Mouse (Mus musculus): ENCODE measurements at regions not wholly inside any gene's neighbourhood (a gene's known extent, or its start where the extent isn't known, plus 50 kb on each side); places are given as distances from the start of the nearest gene placed in this dataset.

DNA sequence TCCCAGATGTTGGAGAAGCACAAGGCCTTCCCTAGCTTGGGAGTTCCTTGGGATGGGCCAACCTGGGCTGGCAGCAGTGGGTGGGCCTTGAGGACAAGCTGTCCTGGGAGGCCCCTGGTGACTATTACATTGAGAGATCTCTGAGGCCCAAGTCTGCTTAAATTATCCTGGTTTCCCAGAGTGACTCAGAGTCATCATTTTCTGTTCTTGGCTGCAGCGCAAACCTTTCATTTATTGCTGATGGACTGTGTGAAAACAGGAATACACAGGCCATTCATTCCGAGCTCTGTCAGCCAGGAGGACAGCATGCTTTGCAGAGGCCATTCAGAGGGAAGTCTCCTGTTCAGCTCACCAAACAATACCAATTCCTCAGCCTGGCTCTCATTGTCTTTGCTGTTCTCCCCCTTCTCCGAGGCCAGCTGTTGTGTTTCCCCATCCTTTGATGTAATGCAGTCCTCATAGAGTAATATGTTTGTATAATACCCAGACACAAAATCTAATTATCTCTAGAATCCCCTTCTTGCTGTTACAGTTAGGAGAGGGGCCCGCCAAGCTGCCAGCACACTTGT lies 220.5 kb downstream of the Insig2 start:
- WGBS, result 48% methylated on average over 4 of the region's 4 CpGs
- no peak for DNase-seq (ENCODE audit: low read depth, low spot score)

DNA sequence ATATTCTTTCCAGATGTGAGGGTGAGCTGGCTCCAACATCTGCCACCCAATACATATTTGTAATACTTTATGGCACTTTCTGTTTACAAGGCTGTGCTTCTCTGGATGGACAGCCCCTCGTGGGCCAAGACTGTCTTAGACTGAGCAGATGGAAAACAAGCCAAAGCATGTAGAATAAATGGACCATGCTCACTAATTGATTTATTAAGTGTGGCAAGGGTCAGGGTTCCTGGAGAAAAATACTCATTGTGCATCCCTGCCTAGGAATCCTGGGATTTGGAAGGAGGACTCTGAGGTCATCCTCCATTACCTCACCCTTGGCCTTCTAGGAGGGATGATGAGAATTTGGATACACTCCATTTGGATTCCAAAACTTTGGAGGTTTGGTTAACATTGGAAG lies 219.9 kb downstream of the Insig2 start:
- WGBS, result 17% methylated on average over 1 of the region's 1 CpGs
- DNase-seq (ENCODE audit: low read depth, low spot score), result no peak

DNA sequence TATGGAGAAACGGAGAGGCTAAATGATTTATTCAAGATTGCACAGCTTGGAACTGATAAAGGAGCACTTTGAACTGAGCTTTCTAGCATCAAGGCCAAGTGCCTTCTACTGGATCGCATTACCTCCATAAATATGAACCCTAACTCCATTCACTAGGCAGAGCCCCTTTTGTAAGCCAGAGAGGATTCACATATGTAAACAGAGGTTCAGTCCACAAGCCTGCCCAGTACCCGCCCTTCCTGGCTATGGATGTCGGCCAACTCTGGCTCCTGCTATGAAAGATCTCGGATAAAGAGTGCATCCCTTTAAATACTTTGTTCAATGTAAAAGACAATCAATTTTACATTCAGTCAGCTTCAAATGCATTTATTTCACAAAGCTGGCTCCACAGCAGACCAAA lies 215.8 kb downstream of the Insig2 start:
- 33% methylated on average over 5 of the region's 5 CpGs for WGBS
- no peak for DNase-seq (ENCODE audit: low read depth, low spot score)

DNA sequence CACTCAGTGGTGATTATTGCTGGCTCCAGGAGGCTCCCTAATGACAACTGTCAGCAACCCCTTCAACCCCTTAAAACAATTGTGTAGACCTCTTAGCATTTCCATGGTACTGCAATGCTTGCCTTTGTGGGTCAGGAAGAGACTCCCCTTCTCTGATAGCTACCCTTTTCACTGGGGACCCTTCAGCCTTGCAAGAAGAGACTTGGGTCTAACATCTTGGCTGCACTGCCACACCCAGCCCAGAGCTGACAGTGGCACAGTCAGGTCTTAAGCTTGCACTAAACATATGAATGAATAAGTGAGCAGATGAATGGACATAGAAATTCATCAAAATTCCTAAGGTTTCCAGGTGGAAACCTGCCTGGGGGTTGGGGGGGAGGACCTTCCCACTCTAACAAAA lies 209.0 kb downstream of the Insig2 start:
- DNase-seq (ENCODE audit: low read depth, low spot score), result no peak

DNA sequence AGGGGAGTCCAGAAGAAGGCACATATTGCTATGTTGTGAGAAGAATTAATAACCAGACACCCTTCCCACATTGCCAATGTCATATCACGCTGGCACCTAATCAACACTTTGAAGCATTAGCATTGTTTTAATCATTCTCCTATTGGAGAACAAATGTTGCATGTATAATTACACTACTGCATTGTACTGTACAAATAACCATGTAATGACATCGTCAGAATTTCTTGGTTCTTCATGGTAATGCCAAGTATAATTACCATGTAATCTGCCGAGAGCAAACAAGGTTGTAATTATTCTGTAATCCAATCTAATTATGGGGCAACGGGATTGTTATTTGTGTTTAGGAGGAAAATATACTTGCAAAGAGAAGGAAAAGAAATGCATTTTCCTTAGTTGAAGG lies 196.1 kb downstream of the Insig2 start:
- no peak for DNase-seq (ENCODE audit: low read depth, low spot score)
- 76% methylated on average over 4 of the region's 4 CpGs for WGBS

DNA sequence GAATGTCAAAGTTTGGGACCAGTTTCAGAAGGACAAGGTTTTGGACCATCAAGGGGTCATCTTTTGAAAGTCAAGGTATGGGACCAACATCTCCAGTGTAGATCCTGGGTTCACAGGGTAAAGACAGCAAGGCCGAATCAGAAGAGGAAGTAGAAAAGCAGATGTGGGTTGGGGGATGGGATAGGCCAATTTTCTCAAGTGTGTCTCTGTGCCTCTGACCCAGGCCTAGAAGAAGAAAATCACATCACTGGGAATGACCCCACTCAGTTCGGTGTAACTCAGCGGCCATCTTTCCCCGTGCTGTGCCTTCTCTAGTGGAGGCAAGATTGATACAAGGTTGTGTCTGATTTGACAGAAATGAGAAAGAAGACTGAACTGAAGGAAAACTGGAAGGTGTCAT lies 195.5 kb downstream of the Insig2 start:
- DNase-seq (ENCODE audit: low read depth, low spot score), result no peak
- WGBS, result 92% methylated on average over 4 of the region's 4 CpGs

DNA sequence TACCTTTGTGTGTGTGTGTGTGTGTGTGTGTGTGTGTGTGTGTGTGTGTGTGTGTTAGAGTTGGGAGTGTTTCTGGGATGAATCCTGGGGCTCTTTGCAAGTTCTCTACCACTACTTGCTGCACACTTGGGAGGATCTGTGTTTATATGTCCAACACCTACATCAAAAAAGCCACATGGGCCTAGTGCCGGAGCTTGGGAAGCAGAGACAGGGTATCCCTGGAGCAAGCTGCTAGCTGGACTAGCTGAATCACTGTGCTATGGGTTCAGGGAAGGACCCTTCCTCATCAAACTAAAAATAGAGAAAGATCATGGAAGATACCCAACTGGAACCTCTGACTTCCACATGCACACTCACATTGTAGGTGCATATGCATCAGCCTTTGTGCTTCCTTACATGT lies 187.4 kb downstream of the Insig2 start:
- no peak for DNase-seq (ENCODE audit: low read depth, low spot score)
- 97% methylated on average over 1 of the region's 1 CpGs for WGBS

DNA sequence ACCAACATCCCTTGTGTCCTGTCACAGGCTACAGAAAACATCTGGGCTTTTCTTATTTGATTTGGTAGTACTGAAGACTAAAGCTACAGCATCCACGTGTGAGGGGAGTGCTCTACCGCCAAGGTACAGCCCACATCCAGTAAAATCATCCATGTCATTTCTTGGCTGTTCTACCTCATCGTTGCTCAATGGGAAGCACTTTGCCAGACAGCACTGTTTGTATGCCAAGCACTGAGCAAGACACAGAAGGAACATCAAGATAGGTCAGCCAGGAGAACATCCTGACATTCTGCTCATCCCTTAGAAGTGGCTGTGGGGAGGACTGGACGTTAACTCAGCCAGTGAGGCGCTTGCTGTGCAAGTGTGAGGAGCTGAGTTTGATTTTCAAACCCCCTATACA lies 178.9 kb downstream of the Insig2 start:
- no peak for DNase-seq (ENCODE audit: low read depth, low spot score)
- WGBS, result 57% methylated on average over 5 of the region's 5 CpGs

DNA sequence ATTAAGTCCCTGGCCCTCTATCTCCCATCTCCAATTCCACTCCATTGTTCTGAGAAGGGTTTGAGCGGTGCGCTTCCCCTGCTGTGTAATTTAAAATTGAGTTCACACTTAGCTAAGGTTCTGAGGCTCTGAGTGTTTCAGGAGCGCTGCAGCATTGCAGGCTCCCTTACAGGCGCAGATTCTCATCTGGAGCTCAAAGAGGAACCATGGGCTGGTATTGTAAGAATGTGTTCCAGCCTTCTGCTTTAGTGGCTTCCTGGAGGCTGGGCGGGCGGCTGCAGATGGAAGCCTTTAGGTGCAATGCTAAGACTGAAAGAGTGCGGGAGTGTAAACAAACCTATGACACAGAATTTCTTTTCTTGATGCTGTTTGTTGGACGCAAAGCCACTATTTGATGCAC lies 177.8 kb downstream of the Insig2 start:
- no peak for DNase-seq (ENCODE audit: low read depth, low spot score)

DNA sequence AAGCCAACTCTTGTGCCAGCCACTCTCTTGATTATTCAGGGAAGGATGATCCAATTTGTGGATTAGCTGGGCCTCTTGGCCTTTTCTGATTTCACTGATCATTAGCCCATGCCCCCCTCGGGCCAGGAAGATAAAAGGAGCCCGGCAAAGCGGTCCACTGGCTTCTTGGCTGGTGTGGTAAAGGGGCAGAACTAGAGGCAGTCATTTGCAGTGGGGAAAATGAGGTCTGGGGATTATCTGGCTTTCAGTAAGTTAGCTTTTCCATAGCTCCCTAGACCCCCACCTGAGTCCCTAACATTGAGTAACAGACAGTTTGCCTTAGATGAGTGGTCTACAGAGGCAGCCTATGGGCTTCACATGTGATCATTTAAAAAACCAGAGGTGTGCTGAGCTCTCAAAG lies 163.7 kb downstream of the Insig2 start:
- 36% methylated on average over 3 of the region's 3 CpGs for WGBS
- no peak for DNase-seq (ENCODE audit: low read depth, low spot score)

More for the DNA sequence above, 177.8 kb downstream of the Insig2 start:
- WGBS, result 35% methylated on average over 8 of the region's 8 CpGs

DNA sequence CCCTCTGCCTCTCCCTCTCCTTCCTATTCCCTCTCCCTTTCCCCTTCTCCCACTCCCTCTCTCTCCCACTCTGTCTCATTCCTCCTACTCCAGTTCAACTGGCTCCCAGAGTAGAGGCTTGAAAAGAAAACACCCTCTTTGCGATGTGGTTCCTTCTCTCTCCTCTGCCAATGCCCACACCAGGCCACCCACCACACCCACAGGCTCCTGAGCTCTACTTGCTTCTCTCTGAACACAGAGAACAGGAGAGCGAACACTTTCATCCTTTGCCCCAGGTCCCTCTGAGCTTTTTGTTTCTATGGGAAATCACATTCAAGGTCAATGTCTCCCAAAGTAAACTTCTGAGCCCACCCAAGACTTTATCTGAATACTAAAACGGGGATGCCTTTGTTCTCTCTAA lies 155.8 kb downstream of the Insig2 start:
- 16% methylated on average over 3 of the region's 3 CpGs for WGBS
- DNase-seq (ENCODE audit: low read depth, low spot score), result no peak

DNA sequence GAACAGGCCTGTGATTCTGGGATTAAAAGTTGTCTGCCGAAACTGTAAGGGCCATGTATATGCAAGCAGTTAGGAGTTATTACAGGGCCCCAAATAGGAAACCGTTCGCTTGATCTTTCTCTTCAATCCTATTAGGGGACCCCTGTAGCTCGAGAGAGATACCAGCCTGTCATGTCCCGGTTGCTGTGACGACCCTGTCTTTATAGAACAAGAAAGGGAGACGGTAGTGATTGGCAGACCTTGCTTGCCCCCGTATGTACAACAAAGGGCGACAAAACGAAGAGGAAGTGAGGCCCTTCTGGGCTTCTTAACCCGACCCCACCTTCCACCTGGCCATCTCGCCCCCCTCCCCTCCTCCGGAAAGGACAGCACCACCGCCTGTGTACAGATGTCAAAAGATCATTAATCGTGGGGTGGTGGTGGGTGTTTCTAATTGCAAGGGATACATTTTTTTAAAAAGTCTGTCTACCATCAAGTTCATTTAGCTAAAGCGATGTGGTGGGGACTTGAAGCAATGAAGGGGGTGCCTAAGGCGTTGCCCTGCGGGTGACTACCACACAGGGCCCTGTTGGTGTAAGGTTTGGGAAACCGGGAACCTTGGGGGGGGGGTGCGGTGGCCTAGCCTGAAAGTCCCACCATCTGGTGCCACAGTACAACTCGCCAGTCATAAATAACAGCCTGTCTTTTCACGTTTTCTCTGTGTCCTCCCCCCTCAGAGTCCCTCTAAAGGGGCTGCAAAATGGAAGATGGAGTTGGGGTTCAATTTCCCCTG lies 155.1 kb downstream of the Insig2 start:
- DNase-seq (ENCODE audit: low read depth, low spot score), result no peak
- 10% methylated on average over 22 of the region's 22 CpGs for WGBS

DNA sequence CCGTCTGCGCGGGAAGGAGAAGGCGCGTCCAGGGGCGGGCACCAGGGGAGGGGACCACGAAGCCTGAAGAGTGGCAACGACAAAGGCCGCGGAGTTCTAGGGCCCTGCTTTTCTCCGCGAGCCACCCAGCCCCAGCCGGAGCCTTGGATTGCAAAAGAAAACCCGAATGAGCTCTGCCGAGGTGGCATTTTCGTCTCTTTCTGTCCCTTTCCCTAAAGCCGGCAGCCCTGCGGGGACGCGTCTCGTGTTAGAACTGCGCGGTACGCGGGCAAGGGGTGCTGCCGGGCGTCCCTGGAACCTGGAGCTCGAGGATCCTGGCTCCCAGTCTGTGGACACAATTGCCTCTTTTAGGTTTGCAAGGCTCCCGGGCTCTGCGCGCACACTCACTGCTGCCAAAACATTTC lies 154.5 kb downstream of the Insig2 start:
- no peak for DNase-seq (ENCODE audit: low read depth, low spot score)
- WGBS, result 3% methylated on average over 31 of the region's 31 CpGs

DNA sequence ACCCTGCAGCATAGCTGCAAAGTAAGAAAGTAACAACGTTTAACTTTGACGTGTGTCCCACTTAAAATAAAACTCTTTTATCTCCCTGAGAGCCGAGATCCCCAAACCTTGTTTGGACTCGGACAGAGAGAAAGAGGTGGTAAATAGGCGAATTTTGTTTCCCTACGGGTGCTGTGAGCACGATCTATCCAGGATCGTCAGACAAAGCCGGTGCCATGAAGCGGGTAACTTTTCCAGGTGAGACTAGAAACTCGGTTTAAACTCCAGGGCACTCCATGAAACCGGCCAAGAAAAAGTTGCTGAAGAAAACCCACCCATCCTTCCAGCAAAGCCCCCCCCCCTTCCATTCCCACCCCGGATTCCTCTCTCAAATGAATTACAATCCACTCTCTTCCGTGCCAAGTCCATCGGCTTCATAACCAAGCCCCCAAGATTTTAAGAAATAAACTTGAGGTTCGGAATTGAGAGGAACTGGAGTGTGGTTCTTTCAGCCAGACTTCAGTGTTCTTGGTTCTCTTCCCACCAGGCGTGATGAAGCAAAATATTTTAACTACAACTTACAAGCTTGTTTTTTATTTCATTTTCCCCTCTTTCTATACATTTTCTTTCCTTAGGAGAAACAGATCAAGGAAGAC lies 153.7 kb downstream of the Insig2 start:
- 4% methylated on average over 17 of the region's 17 CpGs for WGBS

DNA sequence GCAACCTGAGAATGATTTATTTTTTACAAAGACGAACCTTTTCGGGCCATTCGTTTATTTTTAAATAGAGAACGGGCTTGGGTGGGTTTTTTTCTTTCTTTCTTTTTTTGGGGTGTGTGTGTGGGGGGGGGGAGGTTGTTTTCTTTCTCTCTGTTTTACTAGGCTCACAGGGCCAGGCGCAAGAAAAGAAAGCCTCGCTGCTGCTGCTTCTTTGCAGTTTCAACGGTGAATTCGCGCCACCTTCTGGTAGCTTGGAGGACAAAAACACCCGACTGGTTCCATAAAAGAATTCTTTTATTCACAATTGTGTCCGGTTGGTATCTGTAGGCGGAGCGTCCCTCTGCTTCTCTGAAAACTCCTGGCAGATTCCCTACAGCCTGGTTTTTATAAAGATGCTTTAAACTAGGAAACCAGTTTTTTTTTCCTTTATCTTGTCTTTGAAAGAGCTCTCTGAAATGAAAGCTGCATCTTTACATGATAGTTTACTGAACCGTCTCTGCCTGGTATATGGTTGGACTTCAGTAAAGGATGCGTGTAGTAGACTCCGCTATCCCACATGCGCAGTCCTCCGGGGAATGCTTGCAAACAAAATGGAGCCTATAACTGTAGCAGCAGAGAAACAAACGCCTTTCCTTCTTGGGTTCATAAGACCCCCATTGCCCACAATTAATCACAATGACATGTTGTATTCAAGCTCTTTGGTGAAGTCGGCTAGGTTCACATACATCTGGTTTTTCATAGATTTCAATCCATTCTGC lies 151.9 kb downstream of the Insig2 start:
- peak; percentile 24 for DNase-seq (ENCODE audit: low read depth, low spot score)
- WGBS, result 17% methylated on average over 20 of the region's 20 CpGs

More for the DNA sequence above, 153.7 kb downstream of the Insig2 start:
- no peak for DNase-seq (ENCODE audit: low read depth, low spot score)

DNA sequence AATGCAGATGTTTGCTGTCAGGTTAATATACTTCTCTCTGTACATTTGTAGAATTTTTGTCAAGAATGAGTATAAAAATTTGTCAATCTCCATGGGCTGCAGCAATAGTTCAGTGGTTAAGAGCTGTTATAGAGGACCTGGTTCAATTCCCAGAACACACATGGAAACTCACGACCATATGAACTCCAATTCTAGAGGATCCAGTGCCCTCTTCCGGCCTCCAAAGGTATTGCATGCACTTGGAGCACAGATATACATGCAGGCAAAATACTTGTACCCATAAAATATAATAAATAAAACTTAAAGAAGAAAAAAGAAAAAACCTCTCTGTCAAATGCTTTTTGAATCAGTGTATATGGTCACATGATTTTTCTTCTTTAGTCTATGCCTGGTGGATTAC lies 143.5 kb downstream of the Insig2 start:
- WGBS, result 41% methylated on average over 2 of the region's 2 CpGs
- no peak for DNase-seq (ENCODE audit: low read depth, low spot score)

DNA sequence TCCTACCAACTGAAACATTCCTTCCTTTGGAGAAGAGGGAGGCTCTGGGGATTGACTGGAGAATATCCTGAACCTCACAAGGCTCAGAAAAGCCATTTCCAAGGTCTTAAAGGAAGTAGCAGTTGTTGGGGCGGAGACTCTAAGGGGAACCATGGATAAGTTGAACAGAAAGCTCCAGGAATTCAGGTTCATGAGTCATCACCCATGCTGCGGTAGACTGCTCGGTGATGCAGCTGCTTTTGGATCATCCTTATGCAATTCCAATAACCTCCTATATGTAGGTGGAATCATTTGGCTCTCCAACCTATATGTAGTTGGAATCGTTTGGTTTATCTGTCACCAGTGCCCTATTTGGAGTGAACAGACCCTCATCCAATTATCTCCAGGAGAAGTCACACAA lies 137.6 kb downstream of the Insig2 start:
- 81% methylated on average over 4 of the region's 4 CpGs for WGBS
- DNase-seq (ENCODE audit: low read depth, low spot score), result no peak

DNA sequence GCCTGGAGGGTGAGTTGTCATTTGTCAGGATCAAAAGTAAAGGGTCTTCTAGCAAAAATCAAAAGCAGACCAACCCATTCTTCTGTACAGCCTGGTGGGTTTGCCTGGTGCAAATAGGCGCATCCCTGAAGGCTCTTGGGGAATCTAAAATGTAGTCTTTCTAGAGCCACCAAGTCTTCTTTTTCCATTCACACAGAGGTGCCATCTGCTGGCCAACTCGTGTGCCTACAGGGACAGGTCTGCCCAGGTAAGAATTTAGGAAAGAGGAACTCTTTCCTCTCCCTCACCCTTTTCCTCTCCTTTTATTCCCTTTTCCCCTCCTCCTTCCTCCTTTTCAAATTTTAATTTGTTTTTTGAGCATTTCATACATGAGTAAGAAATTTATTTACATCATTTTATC lies 116.5 kb downstream of the Insig2 start:
- no peak for DNase-seq (ENCODE audit: low read depth, low spot score)
- WGBS, result 13% methylated on average over 2 of the region's 2 CpGs

DNA sequence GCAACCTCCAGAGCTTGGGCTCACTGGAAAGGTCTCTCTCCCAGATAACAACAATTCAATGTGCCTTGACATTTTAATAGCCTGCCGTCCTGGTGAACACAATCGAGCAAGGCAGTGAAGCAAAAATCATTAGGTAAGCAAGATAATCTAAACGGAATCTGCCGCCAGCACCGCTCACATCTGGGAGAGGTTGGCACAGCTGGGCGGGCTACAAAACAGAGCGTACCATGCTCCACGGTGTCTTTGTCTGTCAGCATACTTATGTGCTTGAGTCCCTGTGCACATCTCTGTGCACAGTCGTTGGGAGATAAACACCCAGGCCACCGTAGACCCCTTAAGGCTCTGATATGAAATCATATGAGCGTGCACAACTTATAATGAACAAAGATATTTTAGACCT lies 108.1 kb downstream of the Insig2 start:
- no peak for DNase-seq (ENCODE audit: low read depth, low spot score)
- 55% methylated on average over 11 of the region's 11 CpGs for WGBS

DNA sequence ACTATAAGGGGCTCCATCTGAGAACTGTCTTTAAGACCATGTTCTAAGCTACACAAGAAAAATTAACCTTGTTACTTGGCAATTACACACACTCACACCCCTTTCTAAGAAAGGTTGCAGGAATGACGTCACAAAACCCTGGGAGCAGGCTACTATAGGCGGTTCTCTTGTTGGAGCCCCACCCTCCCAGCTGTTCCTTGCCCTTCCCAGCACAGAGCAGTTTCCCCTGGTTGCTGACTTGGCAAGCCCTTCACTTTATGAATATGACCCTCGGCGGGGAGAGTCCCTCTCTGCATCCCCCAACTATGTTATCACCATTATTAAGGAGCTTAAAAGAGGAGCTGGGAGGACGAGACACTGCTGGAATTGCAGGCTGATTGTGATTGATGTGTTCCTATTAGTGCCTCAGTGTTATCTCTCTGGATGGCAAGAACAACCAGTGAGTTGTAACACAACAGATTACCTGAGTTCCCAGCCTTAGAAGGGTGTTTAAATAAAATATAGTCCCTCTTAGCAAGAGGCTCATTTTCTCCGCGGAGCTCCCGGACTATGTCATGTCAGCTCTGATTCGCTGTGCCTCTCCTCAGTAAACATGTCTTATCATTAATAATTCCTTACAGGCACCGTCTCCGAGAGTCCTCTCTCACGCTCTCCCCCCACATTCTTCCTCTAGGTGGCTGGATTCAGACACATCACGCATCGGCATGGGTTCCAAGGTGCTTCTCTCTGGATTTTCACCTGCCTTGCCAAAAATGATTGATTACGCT lies 105.7 kb downstream of the Insig2 start:
- no peak for DNase-seq (ENCODE audit: low read depth, low spot score)
- WGBS, result 29% methylated on average over 15 of the region's 15 CpGs

All from large intestine, adult 2 months (tissue).